Mouse (Mus musculus) neural tube, embryonic 15.5 days (tissue): ENCODE measurements at regions not wholly inside any gene's neighbourhood (a gene's known extent, or its start where the extent isn't known, plus 50 kb on each side); places are given as distances from the start of the nearest gene placed in this dataset.

ENCODE experiments used
- ATAC-seq: fragments of 200-750 bp; cut with Nextera tagmentation; 2 replicates; pipeline ENCODE4 v1.8.0; 2017; ENCODE audit warnings: mild to moderate bottlenecking, moderate TSS enrichment, moderate library complexity; ENCODE audit not compliant: low FRiP score
- H3K27ac ChIP-seq: fragments of 300-500 bp; sonication (generic); replicated peaks from 2 replicates; pipeline ENCODE4 v1.5.1; 2015; ENCODE audit warnings: mild to moderate bottlenecking, inconsistent platforms
- H3K27me3 ChIP-seq: fragments of 300-500 bp; sonication (generic); replicated peaks from 2 replicates; pipeline ENCODE4 v1.6.1; 2015; ENCODE audit warnings: inconsistent platforms
- H3K36me3 ChIP-seq: fragments of 300-500 bp; sonication (generic); 2 replicates; pipeline ENCODE4 v1.6.1; 2015; ENCODE audit warnings: inconsistent platforms
- H3K4me1 ChIP-seq: fragments of 300-500 bp; sonication (generic); 2 replicates; pipeline ENCODE4 v1.6.1; 2015; ENCODE audit warnings: inconsistent platforms
- H3K4me2 ChIP-seq: fragments of 300-500 bp; sonication (generic); 2 replicates; pipeline ENCODE4 v1.6.1; 2015; ENCODE audit warnings: inconsistent platforms, mild to moderate bottlenecking, moderate library complexity
- H3K4me3 ChIP-seq: fragments of 300-500 bp; sonication (generic); replicated peaks from 2 replicates; pipeline ENCODE4 v1.5.1; 2015; ENCODE audit warnings: mild to moderate bottlenecking, inconsistent platforms
- H3K9ac ChIP-seq: fragments of 300-500 bp; sonication (generic); replicated peaks from 2 replicates; pipeline ENCODE4 v1.6.1; 2015; ENCODE audit warnings: mild to moderate bottlenecking, inconsistent platforms
- H3K9me3 ChIP-seq: fragments of 300-500 bp; sonication (generic); replicated peaks from 2 replicates; pipeline ENCODE4 v1.6.1; 2016; ENCODE audit warnings: inconsistent platforms
- WGBS: fragments of 180-500 bp; shearing (Covaris S2); methylation state at CpG from one replicate; pipeline ENCODE4 v1.1.7; 2015; ENCODE audit warnings: mixed read lengths; 5-methylcytosine and 5-hydroxymethylcytosine counted together

- no peak overlapping the region for H3K4me3 ChIP-seq
- no peaks in the 10 kb centered on the region for H3K9me3 ChIP-seq
- H3K27me3 ChIP-seq: no peaks in the 10 kb centered on the region
- H3K9ac ChIP-seq: no peak overlapping the region
- WGBS: 95% methylated on average over 5 of the region's 5 CpGs
- H3K36me3 ChIP-seq: no peaks in the 10 kb centered on the region
- H3K27ac ChIP-seq: no peak overlapping the region
- H3K4me1 ChIP-seq: peaks cover 7% of the 10 kb centered on the region; the same call in 1 of the 2 replicates
- no peak for ATAC-seq
- no peak overlapping the region for H3K4me2 ChIP-seq
These were observed 107.9 kb downstream of the CK137956 start for GRCm38 (mm10) chr4:127862875-127863274.

GRCm38 (mm10) chr4:127861319-127862117 lies 109.2 kb downstream of the CK137956 start:
- Histone ChIP-seq H3K4me1 (peaks cover 7% of the 10 kb centered on the region; the same call in 1 of the 2 replicates), H3K27me3 (no peaks in the 10 kb centered on the region), H3K36me3 (no peaks in the 10 kb centered on the region), H3K9ac (no peak overlapping the region), H3K4me2 (no peak overlapping the region), H3K27ac (no peak overlapping the region), H3K9me3 (no peaks in the 10 kb centered on the region), H3K4me3 (no peak overlapping the region)
- ATAC-seq: no peak
- 55% methylated on average over 16 of the region's 16 CpGs for WGBS

GRCm38 (mm10) chr4:127860271-127860670 lies 110.5 kb downstream of the CK137956 start:
- peaks cover 7% of the 10 kb centered on the region; the same call in 1 of the 2 replicates for H3K4me1 ChIP-seq
- no peaks in the 10 kb centered on the region for H3K27me3 ChIP-seq
- no peaks in the 10 kb centered on the region for H3K9me3 ChIP-seq
- no peak for ATAC-seq
- no peaks in the 10 kb centered on the region for H3K36me3 ChIP-seq
- no peak overlapping the region for H3K4me3 ChIP-seq
- H3K9ac ChIP-seq: no peak overlapping the region
- H3K4me2 ChIP-seq: no peak overlapping the region
- H3K27ac ChIP-seq: no peak overlapping the region
- 80% methylated on average over 4 of the region's 4 CpGs for WGBS

- no peak for ATAC-seq
- Histone ChIP-seq H3K36me3 (no peaks in the 10 kb centered on the region), H3K9me3 (no peaks in the 10 kb centered on the region), H3K4me2 (no peak overlapping the region), H3K27me3 (no peaks in the 10 kb centered on the region), H3K4me3 (no peak overlapping the region), H3K9ac (no peak overlapping the region), H3K4me1 (peaks cover 7% of the 10 kb centered on the region; the same call in 1 of the 2 replicates), H3K27ac (no peak overlapping the region)
- 86% methylated on average over 6 of the region's 6 CpGs for WGBS
These were observed 111.2 kb downstream of the CK137956 start for GRCm38 (mm10) chr4:127859505-127859904.

GRCm38 (mm10) chr4:127858566-127858965 lies 112.2 kb downstream of the CK137956 start:
- 97% methylated on average over 3 of the region's 3 CpGs for WGBS
- H3K9ac ChIP-seq: no peak overlapping the region

GRCm38 (mm10) chr4:127855836-127856235 lies 114.9 kb downstream of the CK137956 start:
- Histone ChIP-seq H3K27me3 (no peaks in the 10 kb centered on the region), H3K9ac (no peak overlapping the region), H3K4me1 (no peaks in the 10 kb centered on the region), H3K4me2 (no peak overlapping the region), H3K36me3 (no peaks in the 10 kb centered on the region), H3K9me3 (no peaks in the 10 kb centered on the region), H3K4me3 (no peak overlapping the region), H3K27ac (no peak overlapping the region)
- no peak for ATAC-seq
- 89% methylated on average over 1 of the region's 1 CpGs for WGBS

More at GRCm38 (mm10) chr4:127858566-127858965, 112.2 kb downstream of the CK137956 start:
- no peaks in the 10 kb centered on the region for H3K36me3 ChIP-seq
- no peaks in the 10 kb centered on the region for H3K9me3 ChIP-seq
- H3K27me3 ChIP-seq: no peaks in the 10 kb centered on the region
- no peak overlapping the region for H3K4me3 ChIP-seq
- ATAC-seq: no peak
- H3K4me2 ChIP-seq: no peak overlapping the region
- H3K4me1 ChIP-seq: peaks cover 7% of the 10 kb centered on the region; the same call in 1 of the 2 replicates
- no peak overlapping the region for H3K27ac ChIP-seq

GRCm38 (mm10) chr4:127854776-127855409 lies 115.9 kb downstream of the CK137956 start:
- H3K9ac ChIP-seq: no peak overlapping the region
- whole genome bisulfite sequencing: 79% methylated on average over 3 of the region's 3 CpGs

GRCm38 (mm10) chr4:127849306-127849705 lies 121.4 kb downstream of the CK137956 start:
- H3K36me3 ChIP-seq: no peaks in the 10 kb centered on the region
- H3K4me3 ChIP-seq: no peak overlapping the region
- no peaks in the 10 kb centered on the region for H3K9me3 ChIP-seq
- H3K9ac ChIP-seq: no peak overlapping the region
- no peak for ATAC-seq
- WGBS: 88% methylated on average over 5 of the region's 5 CpGs
- H3K4me2 ChIP-seq: no peak overlapping the region
- H3K4me1 ChIP-seq: peaks cover 1% of the 10 kb centered on the region; the same call in 1 of the 2 replicates
- no peaks in the 10 kb centered on the region for H3K27me3 ChIP-seq
- no peak overlapping the region for H3K27ac ChIP-seq

More at GRCm38 (mm10) chr4:127854776-127855409, 115.9 kb downstream of the CK137956 start:
- ATAC-seq: no peak
- no peak overlapping the region for H3K4me3 ChIP-seq
- no peaks in the 10 kb centered on the region for H3K9me3 ChIP-seq
- H3K27me3 ChIP-seq: no peaks in the 10 kb centered on the region
- no peak overlapping the region for H3K4me2 ChIP-seq
- no peaks in the 10 kb centered on the region for H3K4me1 ChIP-seq
- no peaks in the 10 kb centered on the region for H3K36me3 ChIP-seq
- H3K27ac ChIP-seq: no peak overlapping the region

- 26% methylated on average over 3 of the region's 3 CpGs for WGBS
- Histone ChIP-seq H3K27me3 (no peaks in the 10 kb centered on the region), H3K4me2 (no peak overlapping the region), H3K4me1 (peaks cover 9% of the 10 kb centered on the region; the same call in 1 of the 2 replicates), H3K9ac (no peak overlapping the region), H3K27ac (no peak overlapping the region), H3K36me3 (no peaks in the 10 kb centered on the region), H3K4me3 (no peak overlapping the region), H3K9me3 (no peaks in the 10 kb centered on the region)
- ATAC-seq: no peak
These were observed 124.4 kb downstream of the CK137956 start for GRCm38 (mm10) chr4:127846321-127846720.

- Histone ChIP-seq H3K27ac (no peak overlapping the region), H3K9me3 (no peaks in the 10 kb centered on the region), H3K27me3 (no peaks in the 10 kb centered on the region), H3K36me3 (no peaks in the 10 kb centered on the region), H3K9ac (no peak overlapping the region), H3K4me1 (peaks cover 9% of the 10 kb centered on the region; the same call in 1 of the 2 replicates), H3K4me3 (no peak overlapping the region), H3K4me2 (no peak overlapping the region)
- ATAC-seq: no peak
- 78% methylated on average over 7 of the region's 7 CpGs for WGBS
These were observed 127.3 kb downstream of the CK137956 start for GRCm38 (mm10) chr4:127843421-127843820.

- ATAC-seq: no peak
- H3K9me3 ChIP-seq: no peaks in the 10 kb centered on the region
- whole genome bisulfite sequencing: 86% methylated on average over 6 of the region's 6 CpGs
- no peaks in the 10 kb centered on the region for H3K36me3 ChIP-seq
- no peak overlapping the region for H3K27ac ChIP-seq
- H3K4me3 ChIP-seq: no peak overlapping the region
- H3K27me3 ChIP-seq: no peaks in the 10 kb centered on the region
- H3K4me1 ChIP-seq: no peaks in the 10 kb centered on the region
- no peak overlapping the region for H3K9ac ChIP-seq
- no peak overlapping the region for H3K4me2 ChIP-seq
These were observed 137.1 kb downstream of the CK137956 start for GRCm38 (mm10) chr4:127833668-127834067.

- no peaks in the 10 kb centered on the region for H3K9me3 ChIP-seq
- no peak overlapping the region for H3K4me2 ChIP-seq
- H3K9ac ChIP-seq: no peak overlapping the region
- no peaks in the 10 kb centered on the region for H3K36me3 ChIP-seq
- no peak for ATAC-seq
- 93% methylated on average over 8 of the region's 8 CpGs for WGBS
- no peaks in the 10 kb centered on the region for H3K27me3 ChIP-seq
- no peak overlapping the region for H3K27ac ChIP-seq
- H3K4me3 ChIP-seq: no peak overlapping the region
- H3K4me1 ChIP-seq: no peaks in the 10 kb centered on the region
These were observed 143.8 kb downstream of the CK137956 start for GRCm38 (mm10) chr4:127826988-127827387.
